Comparison of ENCODE assay signal across 8 mouse cellular contexts in genomic region chr3:86919641-86920342, GRCm38 (mm10). TPM values are rescaled to one million over a fixed set of nuclear protein-coding genes. Genes with fewer than 3 reads are reported as not detected.
A peak's percentile ranks its signal among the peaks of the same experiment; 100 is the strongest.
DNase-seq lines count a peak whose midpoint lies in the region; ATAC-seq lines count a peak whose summit lies in the region.

No protein-coding gene starts in this region.

- H3K36me3 ChIP-seq in midbrain, embryonic 11.5 days (ENCODE audit: control insufficient read depth, insufficient read depth, low read length) = peaks cover 2% of the 10 kb centered on the region

- peak overlapping the region; percentile 82; the same call in 1 of the 2 replicates for H3K27ac ChIP-seq in midbrain, embryonic 11.5 days (ENCODE audit: low read depth, low read length)

- H3K4me3 ChIP-seq in midbrain, embryonic 11.5 days (ENCODE audit: low read depth, low read length) = peak overlapping the region; percentile 83

- under 1% methylated on average over 61 of the region's 61 CpGs for WGBS in midbrain, embryonic 11.5 days

- H3K9me3 ChIP-seq in midbrain, embryonic 11.5 days (ENCODE audit: control insufficient read depth, low read length) = no peaks in the 10 kb centered on the region

- H3K4me1 ChIP-seq in midbrain, embryonic 11.5 days (ENCODE audit: control insufficient read depth, insufficient read depth, low read length) = peaks cover 11% of the 10 kb centered on the region

- H3K27me3 ChIP-seq in midbrain, embryonic 11.5 days (ENCODE audit: control insufficient read depth, insufficient read depth, low read length) = no peaks in the 10 kb centered on the region

- H3K4me2 ChIP-seq in midbrain, embryonic 11.5 days = peak overlapping the region; percentile 66

- DNase-seq in adrenal gland, postnatal 10 days = peak; percentile 37
- DNase-seq in adrenal gland, adult (ENCODE audit: inconsistent age in 2 of 2, low spot score in 1 of 2) = no peak
- DNase-seq in CD4-positive helper T cell, adult 2 months (ENCODE audit: low read depth, low spot score) = peak; percentile 42
- peak; percentile 78 for DNase-seq in cerebellum, adult 9-11 months
- DNase-seq in frontal cortex, postnatal 14 days (ENCODE audit: low spot score in 2 of 2) = peak; percentile 29 to 31
- DNase-seq in kidney, postnatal 4 days = peak; percentile 44 to 58
- peak; percentile 97 for DNase-seq in midbrain, embryonic 11.5 days (ENCODE audit: low spot score, missing footprints)
- peak; percentile 19 to 24 for DNase-seq in spleen, postnatal 36 days (ENCODE audit: low spot score in 2 of 2)

- ATAC-seq in midbrain, embryonic 11.5 days (ENCODE audit: low FRiP score) = peak; percentile 61

- peak overlapping the region; percentile 93 for H3K9ac ChIP-seq in midbrain, embryonic 11.5 days (ENCODE audit: low read length)

RNA-seq across cellular contexts. Expression of gene Dclk2, which starts 0.9 kb away (rescaled TPM):
- 10 to 100 TPM in 1 of 2 experiments, 1 to 10 TPM in 1; 7.7 to 12.6 TPM for total RNA-seq in adrenal gland, postnatal 10 days (2021)
- polyA plus RNA-seq in midbrain, embryonic 11.5 days (2014; fragmentation: Nextera tagmentation; extraction: Ambion mirVana) = 23.0 and 23.1 TPM in 2 replicates

Comparison
In these comparisons a context has a peak if more than half of its experiments do, and no peak if none do; other contexts are left out.
1. DNase-seq: peak in adrenal gland, postnatal 10 days (single experiment), CD4-positive helper T cell, adult 2 months (single experiment), cerebellum, adult 9-11 months (single experiment), frontal cortex, postnatal 14 days (2 of 2), kidney, postnatal 4 days (2 of 2), midbrain, embryonic 11.5 days (single experiment) and spleen, postnatal 36 days (2 of 2); none in adrenal gland, adult (0 of 2).